Mouse (Mus musculus) small intestine, adult 2 months (tissue): Measurements from ENCODE around the gene Tspan11.

Experiments
- CTCF ChIP-seq: fragments of 200-500 bp; IDR thresholded peaks from 2 replicates; pipeline ENCODE4 v1.5.1; 2012; ENCODE audit warnings: low read depth, mild to moderate bottlenecking, control low read depth, inconsistent platforms, low read length, moderate library complexity, mixed read lengths; ENCODE audit not compliant: insufficient replicate concordance, insufficient read length; ENCODE audit errors: extremely low read depth
- POLR2A ChIP-seq: fragments of 200-500 bp; IDR thresholded peaks from 2 replicates; pipeline ENCODE4 v1.6.1; 2012; ENCODE audit warnings: low read depth, mild to moderate bottlenecking, control low read depth, inconsistent platforms, low read length, moderate library complexity

- TF ChIP-seq POLR2A: no peak
- no peak for TF ChIP-seq CTCF
Observed at GRCm38 (mm10) chr6:127886916-127887315, 473 bp upstream of the Tspan11 start.
